Mouse (Mus musculus) midbrain, embryonic 13.5 days (tissue): ENCODE data around the gene Lrrn2. TPM values are rescaled to one million over a fixed set of nuclear protein-coding genes. Genes with fewer than 3 reads are reported as not detected.

ENCODE experiments used
- ATAC-seq: fragments of 200-750 bp; cut with Nextera tagmentation; 2 replicates; pipeline ENCODE4 v1.8.0; 2017; ENCODE audit warnings: mild to moderate bottlenecking, moderate TSS enrichment, moderate library complexity
- H3K27ac ChIP-seq: fragments of 300-500 bp; sonication (generic); 2 replicates; pipeline ENCODE4 v1.5.1; 2015; ENCODE audit warnings: inconsistent platforms, mild to moderate bottlenecking, moderate library complexity
- H3K27me3 ChIP-seq: fragments of 300-500 bp; sonication (generic); 2 replicates; pipeline ENCODE4 v1.6.1; 2015; ENCODE audit warnings: mild to moderate bottlenecking, inconsistent platforms
- H3K36me3 ChIP-seq: fragments of 300-500 bp; sonication (generic); 2 replicates; pipeline ENCODE4 v1.6.1; 2015; ENCODE audit warnings: mild to moderate bottlenecking, inconsistent platforms
- H3K4me1 ChIP-seq: fragments of 300-500 bp; sonication (generic); replicated peaks from 2 replicates; pipeline ENCODE4 v1.6.1; 2015; ENCODE audit warnings: inconsistent platforms
- H3K4me2 ChIP-seq: fragments of 300-500 bp; sonication (generic); replicated peaks from 2 replicates; pipeline ENCODE4 v1.6.1; 2015; ENCODE audit warnings: moderate library complexity, mild to moderate bottlenecking, inconsistent platforms
- H3K4me3 ChIP-seq: fragments of 300-500 bp; sonication (generic); replicated peaks from 2 replicates; pipeline ENCODE4 v1.5.1; 2015; ENCODE audit warnings: mild to moderate bottlenecking, inconsistent platforms
- H3K9ac ChIP-seq: fragments of 300-500 bp; sonication (generic); replicated peaks from 2 replicates; pipeline ENCODE4 v1.6.1; 2015; ENCODE audit warnings: mild to moderate bottlenecking, inconsistent platforms
- H3K9me3 ChIP-seq: fragments of 300-500 bp; sonication (generic); 2 replicates; pipeline ENCODE4 v1.6.1; 2016; ENCODE audit warnings: mild to moderate bottlenecking, inconsistent platforms
- WGBS: fragments of 180-500 bp; shearing (Covaris S2); methylation state at CpG from one replicate; pipeline ENCODE4 v1.1.7; 2015; 5-methylcytosine and 5-hydroxymethylcytosine counted together
- polyA plus RNA-seq: library from polyadenylated mRNA; unstranded; fragments of >200 nt; fragmentation: Nextera tagmentation; extraction: Ambion mirVana; gene quantifications from 2 replicates; pipeline ENCODE4 v1.2.1, GENCODE M21; 2015

Gene Lrrn2
- polyA plus RNA-seq, result 29.8 and 30.3 TPM in 2 replicates

- Histone ChIP-seq H3K9me3 (no peaks in the 10 kb centered on the region), H3K4me1 (peaks cover 37% of the 10 kb centered on the region), H3K27ac (peak within 1 kb of the TSS; percentile 88), H3K4me3 (peak within 1 kb of the TSS; percentile 85), H3K36me3 (no peaks in the 10 kb centered on the region), H3K9ac (peak within 1 kb of the TSS; percentile 87), H3K27me3 (0 out of 2 replicates have a peak, but pooled peaks cover 21% of the 10 kb centered on the region), H3K4me2 (peak within 1 kb of the TSS; percentile 97)
- under 1% methylated on average over 79 of the region's 80 CpGs for WGBS
- peak; percentile 81 for ATAC-seq
These were observed at the start of gene Lrrn2 for GRCm38 (mm10) chr1:132880161-132881005. Lrrn2 (plus strand) TSS chr1:132880273.

GRCm38 (mm10) chr1:132831963-132832362 lies 48.1 kb upstream of the Lrrn2 start:
- no peaks in the 10 kb centered on the region; the same call in 1 of the 2 replicates for H3K27me3 ChIP-seq
- H3K4me2 ChIP-seq, result no peak overlapping the region
- H3K9me3 ChIP-seq, result no peaks in the 10 kb centered on the region
- H3K4me3 ChIP-seq, result no peak overlapping the region
- WGBS, result 90% methylated on average over 4 of the region's 4 CpGs
- H3K9ac ChIP-seq, result no peak overlapping the region
- H3K36me3 ChIP-seq, result no peaks in the 10 kb centered on the region
- H3K27ac ChIP-seq, result no peak overlapping the region
- no peak for ATAC-seq
- no peaks in the 10 kb centered on the region; the same call in 1 of the 2 replicates for H3K4me1 ChIP-seq

- WGBS, result 63% methylated on average over 8 of the region's 8 CpGs
- no peaks in the 10 kb centered on the region; the same call in 1 of the 2 replicates for H3K4me1 ChIP-seq
- no peak for ATAC-seq
These were observed 46.0 kb upstream of the Lrrn2 start for GRCm38 (mm10) chr1:132834037-132834436.

GRCm38 (mm10) chr1:132836895-132837294 lies 43.2 kb upstream of the Lrrn2 start:
- WGBS, result 66% methylated on average over 8 of the region's 8 CpGs
- H3K4me1 ChIP-seq, result no peaks in the 10 kb centered on the region; the same call in 1 of the 2 replicates
- H3K27ac ChIP-seq, result no peak overlapping the region
- H3K4me2 ChIP-seq, result no peak overlapping the region
- no peak overlapping the region for H3K4me3 ChIP-seq
- H3K9ac ChIP-seq, result no peak overlapping the region
- no peaks in the 10 kb centered on the region for H3K36me3 ChIP-seq
- H3K27me3 ChIP-seq, result no peaks in the 10 kb centered on the region
- no peak for ATAC-seq
- no peaks in the 10 kb centered on the region for H3K9me3 ChIP-seq

More at GRCm38 (mm10) chr1:132834037-132834436, 46.0 kb upstream of the Lrrn2 start:
- Histone ChIP-seq H3K9ac (no peak overlapping the region), H3K27me3 (no peaks in the 10 kb centered on the region; the same call in 1 of the 2 replicates), H3K27ac (no peak overlapping the region), H3K36me3 (no peaks in the 10 kb centered on the region), H3K4me3 (no peak overlapping the region), H3K9me3 (no peaks in the 10 kb centered on the region), H3K4me2 (no peak overlapping the region)

GRCm38 (mm10) chr1:132837691-132838090 lies 42.4 kb upstream of the Lrrn2 start:
- H3K9me3 ChIP-seq, result no peaks in the 10 kb centered on the region
- no peaks in the 10 kb centered on the region for H3K27me3 ChIP-seq
- no peak overlapping the region for H3K4me2 ChIP-seq
- no peak overlapping the region for H3K4me3 ChIP-seq
- 83% methylated on average over 5 of the region's 5 CpGs for WGBS
- H3K27ac ChIP-seq, result no peak overlapping the region
- no peaks in the 10 kb centered on the region; the same call in 1 of the 2 replicates for H3K4me1 ChIP-seq
- no peaks in the 10 kb centered on the region for H3K36me3 ChIP-seq
- no peak overlapping the region for H3K9ac ChIP-seq
- no peak for ATAC-seq

- Histone ChIP-seq H3K4me3 (no peak overlapping the region), H3K9ac (no peak overlapping the region), H3K9me3 (no peaks in the 10 kb centered on the region), H3K27me3 (no peaks in the 10 kb centered on the region), H3K36me3 (no peaks in the 10 kb centered on the region), H3K4me2 (no peak overlapping the region), H3K27ac (no peak overlapping the region), H3K4me1 (no peaks in the 10 kb centered on the region; the same call in 1 of the 2 replicates)
- WGBS, result 86% methylated on average over 1 of the region's 1 CpGs
- no peak for ATAC-seq
These were observed 41.7 kb upstream of the Lrrn2 start for GRCm38 (mm10) chr1:132838371-132838770.

GRCm38 (mm10) chr1:132843612-132844011 lies 36.5 kb upstream of the Lrrn2 start:
- H3K36me3 ChIP-seq, result no peaks in the 10 kb centered on the region
- H3K9me3 ChIP-seq, result peaks cover 5% of the 10 kb centered on the region; the same call in 1 of the 2 replicates
- H3K9ac ChIP-seq, result no peak overlapping the region
- no peak for ATAC-seq
- no peak overlapping the region for H3K4me2 ChIP-seq
- WGBS, result 79% methylated on average over 10 of the region's 10 CpGs
- H3K27ac ChIP-seq, result no peak overlapping the region
- H3K27me3 ChIP-seq, result no peaks in the 10 kb centered on the region
- no peak overlapping the region for H3K4me3 ChIP-seq
- H3K4me1 ChIP-seq, result 0 out of 2 replicates have a peak, but pooled peaks cover 10% of the 10 kb centered on the region

GRCm38 (mm10) chr1:132844088-132844804 lies 35.8 kb upstream of the Lrrn2 start:
- 92% methylated on average over 20 of the region's 20 CpGs for WGBS
- no peak overlapping the region for H3K4me2 ChIP-seq
- no peaks in the 10 kb centered on the region for H3K27me3 ChIP-seq
- no peak for ATAC-seq
- H3K27ac ChIP-seq, result no peak overlapping the region
- peaks cover 5% of the 10 kb centered on the region; the same call in 1 of the 2 replicates for H3K9me3 ChIP-seq
- no peak overlapping the region for H3K9ac ChIP-seq
- H3K4me1 ChIP-seq, result 0 out of 2 replicates have a peak, but pooled peaks cover 10% of the 10 kb centered on the region
- no peak overlapping the region for H3K4me3 ChIP-seq
- no peaks in the 10 kb centered on the region for H3K36me3 ChIP-seq

GRCm38 (mm10) chr1:132845766-132846165 lies 34.3 kb upstream of the Lrrn2 start:
- Histone ChIP-seq H3K4me1 (0 out of 2 replicates have a peak, but pooled peaks cover 12% of the 10 kb centered on the region), H3K27me3 (no peaks in the 10 kb centered on the region), H3K4me3 (no peak overlapping the region), H3K9me3 (peaks cover 5% of the 10 kb centered on the region; the same call in 1 of the 2 replicates), H3K36me3 (no peaks in the 10 kb centered on the region), H3K9ac (no peak overlapping the region), H3K27ac (no peak overlapping the region), H3K4me2 (no peak overlapping the region)
- no peak for ATAC-seq
- 89% methylated on average over 8 of the region's 8 CpGs for WGBS

GRCm38 (mm10) chr1:132850809-132851208 lies 29.3 kb upstream of the Lrrn2 start:
- 32% methylated on average over 5 of the region's 5 CpGs for WGBS

GRCm38 (mm10) chr1:132851296-132851695 lies 28.8 kb upstream of the Lrrn2 start:
- Histone ChIP-seq H3K9ac (no peak overlapping the region), H3K36me3 (no peaks in the 10 kb centered on the region), H3K4me3 (no peak overlapping the region), H3K27ac (no peak overlapping the region), H3K27me3 (no peaks in the 10 kb centered on the region), H3K9me3 (peaks cover 5% of the 10 kb centered on the region; the same call in 1 of the 2 replicates), H3K4me2 (no peak overlapping the region), H3K4me1 (peaks cover 22% of the 10 kb centered on the region)
- WGBS, result 77% methylated on average over 2 of the region's 2 CpGs
- ATAC-seq, result no peak

More at GRCm38 (mm10) chr1:132850809-132851208, 29.3 kb upstream of the Lrrn2 start:
- ATAC-seq, result no peak
- H3K9ac ChIP-seq, result no peak overlapping the region
- no peaks in the 10 kb centered on the region for H3K27me3 ChIP-seq
- H3K36me3 ChIP-seq, result no peaks in the 10 kb centered on the region
- H3K27ac ChIP-seq, result no peak overlapping the region
- peaks cover 5% of the 10 kb centered on the region; the same call in 1 of the 2 replicates for H3K9me3 ChIP-seq
- H3K4me2 ChIP-seq, result no peak overlapping the region
- H3K4me1 ChIP-seq, result peaks cover 22% of the 10 kb centered on the region
- no peak overlapping the region for H3K4me3 ChIP-seq
